Comparison of ENCODE assay signal across 26 mouse cellular contexts in genomic region chr16:11422165-11422564, GRCm38 (mm10).
DNase-seq lines count a peak whose midpoint lies in the region; ATAC-seq lines count a peak whose summit lies in the region.
"Had no signal": no experiment of that assay in that cellular context is flagged by ENCODE, and none has a peak within 500 bp of the region (broad histone marks: within the 10 kb centered on the region; RNA-seq: fewer than 3 reads in every experiment).

No protein-coding gene starts in this region.

- H3K36me3 ChIP-seq in heart, embryonic 12.5 days, result no peaks in the 10 kb centered on the region
- H3K36me3 ChIP-seq in liver, embryonic 15.5 days (replicated peaks), result no peaks in the 10 kb centered on the region

- intact Hi-C loops in heart, postnatal 10 days (cut with DNase I), result no loop called here

- DNase-seq in heart, postnatal 10 days, result no peak
- DNase-seq in c-Kit-positive CD71-positive TER-119-positive erythroid progenitor cells, embryonic 14.5 days (ENCODE audit: low spot score), result peak; percentile 47
- DNase-seq in ovary, postnatal 14 days (ENCODE audit: low spot score), result no peak
- no peak for DNase-seq in lung, postnatal 4 days
- DNase-seq: cerebellum, adult 8-10 months; cerebellum, postnatal 36 days; embryo, embryonic 11 days; gastrocnemius, adult 2 months; kidney, adult 11 months; kidney, postnatal 4 days; layer of hippocampus, adult 9-11 months; left cerebral cortex, postnatal 4 days; midbrain, embryonic 14.5 days; right cerebral cortex, postnatal 4 days; thymus, adult 18-20 months had no signal

- no peaks in the 10 kb centered on the region for H3K9me3 ChIP-seq in heart, embryonic 12.5 days (replicated peaks)
- H3K9me3 ChIP-seq in liver, embryonic 15.5 days (replicated peaks), result no peaks in the 10 kb centered on the region
- H3K9me3 ChIP-seq: embryonic facial prominence, embryonic 13.5 days; forebrain, embryonic 13.5 days; hindbrain, embryonic 12.5 days; kidney, embryonic 15.5 days; limb, embryonic 15.5 days had no signal

- no peaks in the 10 kb centered on the region for H3K27me3 ChIP-seq in heart, embryonic 12.5 days (replicated peaks)
- no peaks in the 10 kb centered on the region for H3K27me3 ChIP-seq in liver, embryonic 15.5 days
- H3K27me3 ChIP-seq: embryonic facial prominence, embryonic 13.5 days; forebrain, embryonic 13.5 days; hindbrain, embryonic 12.5 days; kidney, embryonic 15.5 days; limb, embryonic 15.5 days; Patski had no signal

- H3K4me3 ChIP-seq in heart, embryonic 12.5 days, result no peak overlapping the region
- H3K4me3 ChIP-seq in liver, embryonic 15.5 days (replicated peaks), result no peak overlapping the region
- H3K4me3 ChIP-seq: embryonic facial prominence, embryonic 13.5 days; erythroblast, embryonic 14.5 days; forebrain, embryonic 13.5 days; gastrocnemius, adult 2 months; hindbrain, embryonic 12.5 days; kidney, embryonic 15.5 days; left cerebral cortex, adult 2 months; limb, embryonic 15.5 days had no signal

- H3K4me2 ChIP-seq in heart, embryonic 12.5 days, result no peak overlapping the region
- peak overlapping the region; percentile 47 for H3K4me2 ChIP-seq in liver, embryonic 15.5 days
- H3K4me2 ChIP-seq: embryonic facial prominence, embryonic 13.5 days; forebrain, embryonic 13.5 days; hindbrain, embryonic 12.5 days; kidney, embryonic 15.5 days; limb, embryonic 15.5 days had no signal

- WGBS in heart, embryonic 12.5 days, result 82% methylated on average over 1 of the region's 1 CpGs
- 50% methylated on average over 1 of the region's 1 CpGs for WGBS in liver, embryonic 15.5 days (ENCODE audit: insufficient replicate concordance)

- H3K4me1 ChIP-seq in heart, embryonic 12.5 days (replicated peaks), result peaks cover 12% of the 10 kb centered on the region
- peaks cover 26% of the 10 kb centered on the region for H3K4me1 ChIP-seq in liver, embryonic 15.5 days (replicated peaks)
- H3K4me1 ChIP-seq: forebrain, embryonic 13.5 days; hindbrain, embryonic 12.5 days; kidney, embryonic 15.5 days; limb, embryonic 15.5 days had no signal

- no peak overlapping the region for H3K9ac ChIP-seq in heart, embryonic 12.5 days
- no peak overlapping the region; the same call in 1 of the 2 replicates for H3K9ac ChIP-seq in liver, embryonic 15.5 days
- H3K9ac ChIP-seq: embryonic facial prominence, embryonic 13.5 days; forebrain, embryonic 13.5 days; hindbrain, embryonic 12.5 days; kidney, embryonic 15.5 days; limb, embryonic 15.5 days had no signal

- ATAC-seq in heart, embryonic 12.5 days (ENCODE audit: insufficient number of reproducible peaks, low FRiP score), result peak; percentile 74
- ATAC-seq in liver, embryonic 15.5 days (ENCODE audit: insufficient read depth), result peak; percentile 80
- no peak for ATAC-seq in erythroid progenitor cell, adult 5-6 weeks (replicated peaks; ENCODE audit: low FRiP score, poor library complexity, severe bottlenecking)
- ATAC-seq: forebrain, embryonic 13.5 days; Patski had no signal

- H3K27ac ChIP-seq in heart, embryonic 12.5 days (ENCODE audit: poor library complexity, severe bottlenecking), result no peak overlapping the region
- H3K27ac ChIP-seq in liver, embryonic 15.5 days (replicated peaks), result peak overlapping the region; percentile 48
- H3K27ac ChIP-seq: embryonic facial prominence, embryonic 13.5 days; forebrain, embryonic 13.5 days; gastrocnemius, adult 2 months; hindbrain, embryonic 12.5 days; kidney, embryonic 15.5 days; left cerebral cortex, adult 2 months; limb, embryonic 15.5 days had no signal
